Mouse (Mus musculus) CD8-positive naive resting alpha-beta T cell, adult 57 days (primary cell): ENCODE results near the gene Nufip2. TPM values are rescaled to one million over a fixed set of nuclear protein-coding genes. Genes with fewer than 3 reads are reported as not detected.

Experiments used
- total RNA-seq: library from RNA; stranded (reverse); gene quantifications from one replicate; pipeline ENCODE4 v1.2.4, GENCODE M21; 2023

Nufip2 gene
- total RNA-seq: 132 TPM

DNA sequence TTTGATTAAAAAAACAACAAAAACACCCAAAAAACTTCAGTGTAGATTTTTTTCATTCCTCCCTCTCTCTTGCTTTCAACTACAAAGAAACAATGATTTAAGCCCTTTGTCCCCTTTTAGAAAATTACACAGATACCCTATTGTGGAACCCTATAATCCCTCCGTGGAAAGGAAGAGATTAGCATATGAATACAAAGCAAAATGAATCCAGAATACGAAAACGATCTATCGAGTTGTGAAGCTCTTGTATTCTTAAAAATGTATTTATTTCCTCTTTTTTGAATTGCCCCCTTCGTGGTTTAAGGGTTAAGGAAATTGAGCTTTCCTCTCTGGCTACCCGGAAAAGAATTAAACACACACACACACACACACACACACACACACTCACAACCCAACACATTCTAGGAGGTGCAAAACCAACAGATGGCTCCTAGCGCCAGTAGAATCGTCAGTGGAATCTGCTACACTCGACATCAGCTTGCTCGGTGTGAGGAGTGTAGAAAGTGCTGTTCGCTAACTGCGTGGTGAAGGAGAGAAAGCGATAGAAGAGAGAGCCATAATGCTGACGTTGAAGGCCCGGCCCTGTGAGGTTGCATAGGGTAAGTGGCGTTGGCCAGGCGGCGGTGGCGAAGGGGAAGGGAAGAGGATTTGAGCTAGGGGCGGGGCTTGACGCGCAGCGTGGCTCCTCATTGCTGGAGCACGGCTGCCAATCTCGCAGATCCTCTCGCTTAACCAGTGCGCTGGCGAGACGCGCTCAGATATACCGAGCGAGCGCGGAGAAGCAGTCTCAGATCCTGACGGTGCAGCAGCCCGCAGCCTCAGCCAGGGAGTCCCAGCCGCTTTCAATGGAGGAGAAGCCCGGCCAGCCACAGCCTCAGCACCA lies at the start of gene Nufip2:
Nufip2 (plus strand) TSS at position 773 of the 883 bp plus-strand sequence.

DNA sequence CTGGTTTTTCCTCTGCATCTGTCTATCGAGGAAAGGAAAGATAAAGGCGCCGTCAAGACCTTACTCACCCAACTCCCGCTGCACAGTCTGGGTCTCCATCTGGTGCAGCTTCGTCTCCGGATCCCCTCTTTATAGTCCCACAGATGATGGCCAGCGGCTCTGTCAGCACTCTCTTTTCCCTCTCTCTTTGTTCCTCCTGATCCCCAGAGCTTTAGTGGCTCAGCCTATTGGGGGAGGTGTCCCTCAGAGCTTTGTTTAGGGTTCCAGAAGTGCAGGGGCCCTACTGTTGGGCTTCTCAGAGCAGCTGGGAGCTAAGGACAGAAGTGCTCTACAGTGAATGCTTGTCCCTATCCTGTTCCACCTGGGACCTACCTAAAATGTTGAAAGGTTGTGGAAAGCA lies 39.2 kb downstream of the Nufip2 start, which contains the start of gene Cryba1:
Cryba1 (minus strand) TSS at position 101 of the 400 bp plus-strand sequence.

DNA sequence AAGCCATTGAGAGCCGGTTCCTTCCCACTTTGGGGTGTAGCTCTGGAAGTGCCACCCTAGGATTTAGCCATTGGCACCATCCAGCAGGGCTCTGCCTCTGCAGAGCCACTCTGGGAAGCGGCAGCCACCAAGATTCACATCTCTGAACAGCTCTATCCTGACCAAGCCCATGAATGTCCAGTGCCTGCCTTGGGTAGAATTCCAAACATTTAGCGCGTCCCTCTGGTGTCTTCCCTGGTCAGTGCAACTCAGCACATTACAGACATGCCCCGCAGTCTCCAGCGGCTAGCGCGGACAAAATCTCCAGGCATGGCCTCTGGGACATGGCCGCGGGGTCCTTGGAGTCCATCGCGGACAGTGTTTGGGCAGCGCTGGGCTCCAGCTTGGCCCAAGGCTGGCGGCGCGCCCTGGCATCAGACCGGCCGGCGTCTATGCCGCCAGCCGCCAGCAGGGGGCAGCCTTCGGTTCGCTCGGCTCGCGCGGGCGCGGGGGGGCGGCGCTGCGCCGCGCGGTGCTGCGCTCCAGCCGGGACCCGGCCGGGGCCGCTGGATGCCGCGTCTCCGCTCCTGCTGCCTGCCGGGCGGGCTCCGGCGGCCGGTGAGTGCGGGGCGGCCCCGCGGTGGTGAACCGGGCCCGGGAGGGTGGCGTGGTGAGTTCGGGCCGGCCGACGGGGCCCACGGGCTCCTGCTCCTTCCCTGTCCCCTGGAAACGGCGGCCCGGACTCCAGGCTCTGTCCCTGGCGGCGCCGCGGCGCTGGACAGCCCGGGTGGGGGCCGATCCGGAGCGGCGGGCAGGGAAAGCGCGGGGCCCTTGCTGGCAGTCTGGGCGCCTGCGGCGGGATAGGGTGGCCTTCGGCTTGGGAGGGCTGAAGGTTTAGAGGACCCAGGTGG lies 77.1 kb downstream of the Nufip2 start, which contains the start of gene Myo18a:
Myo18a (plus strand) TSS at position 464 of the 890 bp plus-strand sequence.

DNA sequence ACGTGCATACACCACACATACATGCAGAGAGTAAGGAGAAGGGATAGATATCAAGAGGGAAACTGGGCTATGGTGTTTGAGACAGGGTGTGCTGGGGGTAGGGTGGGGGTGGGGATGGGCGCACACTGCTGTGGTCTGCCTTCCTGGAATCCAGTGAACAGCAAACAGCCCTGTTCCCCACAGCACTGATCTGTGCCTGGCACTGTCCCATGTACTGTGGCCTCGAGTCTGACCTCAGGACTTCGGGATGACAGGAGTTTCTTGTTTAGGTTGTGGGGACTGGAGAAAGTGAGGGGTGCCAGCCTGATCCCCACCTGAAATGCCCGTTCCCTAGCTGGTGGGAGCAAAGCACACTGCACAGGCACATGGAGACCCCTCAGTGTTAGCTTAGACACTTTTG lies 101.8 kb downstream of the Nufip2 start, which contains the start of gene Gm10277:
Gm10277 (minus strand) TSS at position 41 of the 400 bp plus-strand sequence.

Other genes starting within 250 kb of the Nufip2 start
- 1.3 TPM for gene Coro6, start 223.7 kb upstream of the Nufip2 start, total RNA-seq
- gene Ankrd13b, start 196.5 kb upstream of the Nufip2 start, total RNA-seq: 15.2 TPM
- 43.5 TPM for gene Git1, start 192.6 kb upstream of the Nufip2 start, total RNA-seq
- 14.1 TPM for gene Abhd15, start 171.0 kb upstream of the Nufip2 start, total RNA-seq
- gene Trp53i13, start 170.2 kb upstream of the Nufip2 start, total RNA-seq: 25.9 TPM
- gene Gm10392, start 167.0 kb upstream of the Nufip2 start, total RNA-seq: 3.8 TPM
- 38.9 TPM for gene Taok1, start 78.3 kb upstream of the Nufip2 start, total RNA-seq
- not detected for gene Cryba1, start 39.1 kb downstream of the Nufip2 start, total RNA-seq
- 52.2 TPM for gene Myo18a, start 77.1 kb downstream of the Nufip2 start, total RNA-seq
- not detected for gene Gm10277, start 101.6 kb downstream of the Nufip2 start, total RNA-seq
- 0.64 TPM for gene Pipox, start 207.9 kb downstream of the Nufip2 start, total RNA-seq
- gene Sez6, start 244.6 kb downstream of the Nufip2 start, total RNA-seq: not detected